ENCODE assay signal across 9 mouse cellular contexts in the genomic region with DNA sequence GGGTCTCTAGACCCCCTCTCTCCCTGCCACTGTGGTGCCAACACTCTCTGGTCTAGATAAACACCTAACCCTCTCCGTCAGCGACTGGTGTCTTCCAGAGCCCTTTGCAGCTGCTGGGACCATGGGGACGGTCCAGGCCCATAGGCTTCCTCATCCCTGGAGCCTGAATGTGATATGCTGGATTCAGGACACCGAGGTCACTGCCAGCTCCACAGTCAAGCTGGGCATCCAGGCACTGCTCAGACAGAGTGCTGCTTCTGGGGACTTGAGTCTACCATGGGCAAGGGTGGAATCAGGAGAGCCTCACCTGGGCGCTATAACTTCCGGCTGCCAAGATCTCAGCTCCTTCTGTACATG.
DNase-seq lines count a peak whose midpoint lies in the region; ATAC-seq and TF ChIP-seq lines count a peak whose summit lies in the region.
"Had no signal": no experiment of that assay in that cellular context is flagged by ENCODE, and none has a peak within 500 bp of the region (broad histone marks: within the 10 kb centered on the region; RNA-seq: fewer than 3 reads in every experiment).

No protein-coding gene starts in this region.

- intact Hi-C loops in gastrocnemius, postnatal 36 days (cut with DNase I) = no loop called here

- no peak overlapping the region for H3K9ac ChIP-seq in lung, postnatal 0 days (replicated peaks; ENCODE audit: low read depth)
- H3K9ac ChIP-seq in intestine, postnatal 0 days (ENCODE audit: low read depth, low read length) = no peak overlapping the region
- no peak overlapping the region for H3K9ac ChIP-seq in stomach, embryonic 15.5 days
- H3K9ac ChIP-seq: liver, embryonic 15.5 days had no signal

- H3K27me3 ChIP-seq in lung, postnatal 0 days (replicated peaks; ENCODE audit: insufficient read depth, low read length) = no peaks in the 10 kb centered on the region
- H3K27me3 ChIP-seq in intestine, postnatal 0 days (replicated peaks; ENCODE audit: control insufficient read depth, insufficient read depth, low read length) = no peaks in the 10 kb centered on the region
- H3K27me3 ChIP-seq in stomach, embryonic 15.5 days (replicated peaks) = no peaks in the 10 kb centered on the region

- 68% methylated on average over 6 of the region's 6 CpGs for WGBS in lung, postnatal 0 days
- WGBS in intestine, postnatal 0 days = 75% methylated on average over 6 of the region's 6 CpGs
- 69% methylated on average over 6 of the region's 6 CpGs for WGBS in stomach, embryonic 15.5 days

- no peak for TF ChIP-seq EP300 in lung, postnatal 0 days (IDR thresholded peaks at IDR 0.05)

- no peak; the same call in 1 of the 2 replicates for ATAC-seq in lung, postnatal 0 days
- ATAC-seq in intestine, postnatal 0 days = no peak
- ATAC-seq in stomach, embryonic 15.5 days (ENCODE audit: insufficient read depth, low FRiP score, low read depth) = no peak

- no peak for TF ChIP-seq CTCF in lung, postnatal 0 days (IDR thresholded peaks at IDR 0.05)
- no peak for TF ChIP-seq CTCF in intestine, postnatal 0 days (IDR thresholded peaks at IDR 0.05; ENCODE audit: low read depth)

- no peaks in the 10 kb centered on the region for H3K9me3 ChIP-seq in lung, postnatal 0 days (ENCODE audit: low read length)
- H3K9me3 ChIP-seq in intestine, postnatal 0 days (ENCODE audit: control insufficient read depth) = no peaks in the 10 kb centered on the region
- H3K9me3 ChIP-seq in stomach, embryonic 15.5 days = no peaks in the 10 kb centered on the region
- H3K9me3 ChIP-seq: liver, embryonic 15.5 days had no signal

- H3K4me2 ChIP-seq in lung, postnatal 0 days (replicated peaks; ENCODE audit: low read depth, low read length) = no peak overlapping the region
- peak overlapping the region; percentile 21 for H3K4me2 ChIP-seq in intestine, postnatal 0 days (replicated peaks; ENCODE audit: low read depth)
- H3K4me2 ChIP-seq in stomach, embryonic 15.5 days = no peak overlapping the region
- H3K4me2 ChIP-seq: liver, embryonic 15.5 days had no signal

- H3K4me1 ChIP-seq in lung, postnatal 0 days (ENCODE audit: insufficient read depth, low read depth, low read length) = peaks cover 17% of the 10 kb centered on the region
- peaks cover 9% of the 10 kb centered on the region for H3K4me1 ChIP-seq in intestine, postnatal 0 days (replicated peaks; ENCODE audit: control insufficient read depth, insufficient read depth, low read length)
- peaks cover 37% of the 10 kb centered on the region for H3K4me1 ChIP-seq in stomach, embryonic 15.5 days

- H3K36me3 ChIP-seq in lung, postnatal 0 days (ENCODE audit: insufficient read depth, low read length) = no peaks in the 10 kb centered on the region
- no peaks in the 10 kb centered on the region for H3K36me3 ChIP-seq in intestine, postnatal 0 days (ENCODE audit: control insufficient read depth, insufficient read depth)
- H3K36me3 ChIP-seq in stomach, embryonic 15.5 days = no peaks in the 10 kb centered on the region
- H3K36me3 ChIP-seq: liver, embryonic 15.5 days had no signal

- peak overlapping the region; percentile 38; the same call in 1 of the 2 replicates for H3K27ac ChIP-seq in lung, postnatal 0 days (ENCODE audit: low read length)
- peak overlapping the region; percentile 46 for H3K27ac ChIP-seq in intestine, postnatal 0 days (ENCODE audit: low read depth, low read length)
- H3K27ac ChIP-seq in stomach, embryonic 15.5 days = peak overlapping the region; percentile 57
- H3K27ac ChIP-seq: liver, embryonic 15.5 days had no signal

- DNase-seq in gastrocnemius, postnatal 25 days = peak; percentile 27
- DNase-seq in gastrocnemius, adult 8-10 months (ENCODE audit: low spot score in 2 of 2) = no peak
- no peak for DNase-seq in lung, postnatal 0 days (ENCODE audit: low spot score)
- DNase-seq in lung, postnatal 14 days = no peak
- no peak for DNase-seq in cerebellum, adult 11 months
- DNase-seq in gastrocnemius, postnatal 36 days = no peak

- H3K4me3 ChIP-seq in lung, postnatal 0 days (ENCODE audit: low read depth, low read length) = no peak overlapping the region
- no peak overlapping the region for H3K4me3 ChIP-seq in intestine, postnatal 0 days (ENCODE audit: low read depth, low read length)
- H3K4me3 ChIP-seq in stomach, embryonic 15.5 days (replicated peaks) = no peak overlapping the region
- H3K4me3 ChIP-seq: liver, embryonic 15.5 days had no signal
